In genomic region chr4:133574070-133574842, GRCm38 (mm10) we compare ENCODE assay signal across 7 mouse cellular contexts. TPM values are rescaled to one million over a fixed set of nuclear protein-coding genes. Genes with fewer than 3 reads are reported as not detected.
DNase-seq lines count a peak whose midpoint lies in the region; ATAC-seq and TF ChIP-seq lines count a peak whose summit lies in the region.

TSS of gene Gpatch3 (plus strand) at chr4:133574745.

- TF ChIP-seq EP300 in heart, adult 2 months (IDR thresholded peaks at IDR 0.05; ENCODE audit: insufficient read depth, low read depth, low read length) = peak; percentile 83

- H3K27me3 ChIP-seq in embryonic facial prominence, embryonic 12.5 days = no peaks in the 10 kb centered on the region
- no peaks in the 10 kb centered on the region for H3K27me3 ChIP-seq in heart, adult 2 months (ENCODE audit: control insufficient read depth, insufficient read depth, low read length)
- H3K27me3 ChIP-seq in limb, embryonic 13.5 days = no peaks in the 10 kb centered on the region
- no peaks in the 10 kb centered on the region for H3K27me3 ChIP-seq in midbrain, embryonic 16.5 days (ENCODE audit: control insufficient read depth, insufficient read depth, low read depth, low read length)

- peak within 1 kb of the TSS; percentile 99 for H3K4me3 ChIP-seq in embryonic facial prominence, embryonic 12.5 days
- H3K4me3 ChIP-seq in heart, adult 2 months = peak within 1 kb of the TSS; percentile 62
- peak within 1 kb of the TSS; percentile 97 for H3K4me3 ChIP-seq in limb, embryonic 13.5 days
- H3K4me3 ChIP-seq in midbrain, embryonic 16.5 days (ENCODE audit: low read depth, low read length) = peak within 1 kb of the TSS; percentile 80

- 7% methylated on average over 44 of the region's 44 CpGs for WGBS in embryonic facial prominence, embryonic 12.5 days
- WGBS in heart, adult 2 months = 4% methylated on average over 44 of the region's 44 CpGs
- WGBS in limb, embryonic 13.5 days = 7% methylated on average over 44 of the region's 44 CpGs
- WGBS in midbrain, embryonic 16.5 days = 4% methylated on average over 44 of the region's 44 CpGs

- peak within 1 kb of the TSS; percentile 86 for H3K27ac ChIP-seq in embryonic facial prominence, embryonic 12.5 days
- peak within 1 kb of the TSS; percentile 69 for H3K27ac ChIP-seq in heart, adult 2 months
- peak within 1 kb of the TSS; percentile 79 for H3K27ac ChIP-seq in limb, embryonic 13.5 days
- H3K27ac ChIP-seq in midbrain, embryonic 16.5 days (ENCODE audit: low read length) = peak within 1 kb of the TSS; percentile 83

- no peaks in the 10 kb centered on the region for H3K79me2 ChIP-seq in heart, adult 2 months (replicated peaks; ENCODE audit: control insufficient read depth, insufficient read depth, low read length)

- TF ChIP-seq POLR2A in heart, adult 2 months (IDR thresholded peaks at IDR 0.05; ENCODE audit: insufficient read depth, low read depth, low read length) = peak; percentile 88

- peaks cover 7% of the 10 kb centered on the region for H3K4me1 ChIP-seq in embryonic facial prominence, embryonic 12.5 days
- peaks cover 3% of the 10 kb centered on the region for H3K4me1 ChIP-seq in heart, adult 2 months (ENCODE audit: control insufficient read depth, insufficient read depth, low read length)
- H3K4me1 ChIP-seq in limb, embryonic 13.5 days = peaks cover 12% of the 10 kb centered on the region
- H3K4me1 ChIP-seq in midbrain, embryonic 16.5 days (ENCODE audit: control insufficient read depth, insufficient read depth, low read length) = peaks cover 9% of the 10 kb centered on the region

- H3K4me2 ChIP-seq in embryonic facial prominence, embryonic 12.5 days (replicated peaks) = peak within 1 kb of the TSS; percentile 95
- peak within 1 kb of the TSS; percentile 92 for H3K4me2 ChIP-seq in limb, embryonic 13.5 days (replicated peaks)
- peak within 1 kb of the TSS; percentile 95 for H3K4me2 ChIP-seq in midbrain, embryonic 16.5 days (ENCODE audit: low read length)

- no peaks in the 10 kb centered on the region for H3K9me3 ChIP-seq in embryonic facial prominence, embryonic 12.5 days
- H3K9me3 ChIP-seq in limb, embryonic 13.5 days = no peaks in the 10 kb centered on the region
- H3K9me3 ChIP-seq in midbrain, embryonic 16.5 days (replicated peaks; ENCODE audit: control insufficient read depth, low read length, poor library complexity, severe bottlenecking) = no peaks in the 10 kb centered on the region

- peak; percentile 89 for DNase-seq in adrenal gland, postnatal 25 days
- DNase-seq in heart, adult 2 months = peak; percentile 92 to 93
- peak; percentile 91 to 95 for DNase-seq in kidney, adult 8-10 months
- DNase-seq in spleen, postnatal 10 days (ENCODE audit: low spot score in 2 of 2) = peak; percentile 88 to 95

- peak; percentile 77 for ATAC-seq in embryonic facial prominence, embryonic 12.5 days (ENCODE audit: insufficient number of reproducible peaks, insufficient read depth, low FRiP score, low TSS enrichment)
- ATAC-seq in limb, embryonic 13.5 days (ENCODE audit: low FRiP score, low read depth) = peak; percentile 95
- peak; percentile 92 for ATAC-seq in midbrain, embryonic 16.5 days

- TF ChIP-seq CTCF in heart, adult 2 months (IDR thresholded peaks at IDR 0.05) = peak; percentile 33; the same call in 1 of the 2 replicates

- H3K9ac ChIP-seq in embryonic facial prominence, embryonic 12.5 days = peak within 1 kb of the TSS; percentile 92
- H3K9ac ChIP-seq in heart, adult 2 months (ENCODE audit: low read depth, low read length) = peak within 1 kb of the TSS; percentile 82
- peak within 1 kb of the TSS; percentile 93 for H3K9ac ChIP-seq in limb, embryonic 13.5 days
- peak within 1 kb of the TSS; percentile 87 for H3K9ac ChIP-seq in midbrain, embryonic 16.5 days (ENCODE audit: low read depth, low read length)

- intact Hi-C loops in heart, adult 2 months (cut with DNase I) = no loop called here

- peaks cover 14% of the 10 kb centered on the region for H3K36me3 ChIP-seq in embryonic facial prominence, embryonic 12.5 days
- no peaks in the 10 kb centered on the region for H3K36me3 ChIP-seq in heart, adult 2 months (ENCODE audit: control insufficient read depth, insufficient read depth, low read length)
- peaks cover 16% of the 10 kb centered on the region for H3K36me3 ChIP-seq in limb, embryonic 13.5 days
- 0 out of 2 replicates have a peak, but pooled peaks cover 3% of the 10 kb centered on the region for H3K36me3 ChIP-seq in midbrain, embryonic 16.5 days (ENCODE audit: control insufficient read depth, insufficient read depth, low read length)

RNA-seq across cellular contexts. Expression of gene Gpatch3, which starts in this region (rescaled TPM):
- 5.9 and 8.3 TPM in 2 replicates for total RNA-seq in adrenal gland, postnatal 25 days (2021)
- 11.9 and 13.1 TPM in 2 replicates for polyA plus RNA-seq in embryonic facial prominence, embryonic 12.5 days (2016; fragmentation: Nextera tagmentation; extraction: Ambion mirVana)
- 1 to 10 TPM; 3.4 to 5.0 TPM for total RNA-seq in heart, adult 2 months (2021)
- polyA plus RNA-seq in heart, adult 2 months (2012; rRNA removed) = 1.9 and 2.1 TPM in 2 replicates
- 7.5 and 9.5 TPM in 2 replicates for polyA plus RNA-seq in limb, embryonic 13.5 days (2015; fragmentation: Nextera tagmentation; extraction: Ambion mirVana)
- 6.1 and 6.5 TPM in 2 replicates for polyA plus RNA-seq in midbrain, embryonic 16.5 days (2015; fragmentation: Nextera tagmentation; extraction: Ambion mirVana)

Comparison
In these comparisons a context has a peak if more than half of its experiments do, and no peak if none do; other contexts are left out.
1. Peak in every context shown above with its lines: DNase-seq, ATAC-seq, H3K4me3 ChIP-seq and H3K27ac ChIP-seq.